Mouse (Mus musculus): ENCODE measurements around the gene Cdh23. TPM values are rescaled to one million over a fixed set of nuclear protein-coding genes. Genes with fewer than 3 reads are reported as not detected.

The Cdh23 gene
- polyA plus RNA-seq, 2 experiments, result 0.73 to 2.7 TPM

DNA sequence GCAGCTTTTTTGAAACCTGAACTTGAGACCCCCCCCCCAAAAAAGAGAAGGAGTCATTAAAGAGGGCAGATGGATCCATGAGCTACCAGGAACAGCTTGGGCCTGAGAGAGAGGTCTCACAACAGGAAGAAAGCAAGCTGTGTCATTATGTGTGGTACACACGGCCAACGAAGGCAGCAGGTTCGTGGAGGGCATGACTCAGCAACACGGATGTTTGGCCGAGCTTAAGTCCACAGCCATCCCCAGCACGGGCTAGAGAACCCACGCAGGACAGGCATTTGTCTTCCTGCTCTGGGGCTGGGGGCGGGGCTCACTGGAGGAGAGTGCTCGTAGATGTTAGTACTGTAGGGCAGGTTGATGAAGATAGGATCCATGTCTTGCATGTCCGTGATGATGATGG is 165.7 kb downstream of the Cdh23 start:
- no peak for ATAC-seq (ENCODE audit: low FRiP score, low read depth)
- 68% methylated on average over 10 of the region's 10 CpGs for WGBS

DNA sequence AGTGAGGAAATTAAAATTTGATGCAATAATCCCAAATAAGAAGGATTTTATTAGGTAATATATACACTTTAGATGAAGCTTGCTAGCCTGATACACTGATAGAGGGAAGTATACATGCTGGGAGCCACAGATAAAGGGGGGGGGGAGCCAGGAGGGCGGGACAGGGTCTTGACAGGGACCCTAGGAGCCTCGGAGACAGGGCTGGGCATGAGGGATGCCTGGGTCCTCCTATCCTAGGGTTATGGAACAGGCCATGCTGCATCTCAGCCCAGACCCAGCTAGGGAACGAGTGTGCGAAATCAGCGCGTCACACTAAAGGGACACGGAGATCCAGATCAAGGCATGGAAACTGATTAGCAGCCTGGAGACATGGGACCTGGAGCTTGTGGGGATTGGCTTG is 168.3 kb downstream of the Cdh23 start:
- Histone ChIP-seq H3K9ac (ENCODE audit: low read depth, low read length, severe bottlenecking) (no peak overlapping the region), H3K27me3 (ENCODE audit: control insufficient read depth, insufficient read depth, low read length) (no peaks in the 10 kb centered on the region), H3K4me2 (replicated peaks; ENCODE audit: low read depth, low read length, severe bottlenecking) (no peak overlapping the region), H3K27ac (replicated peaks; ENCODE audit: low read depth, low read length) (no peak overlapping the region), H3K4me3 (replicated peaks; ENCODE audit: low read length) (no peak overlapping the region), H3K4me1 (ENCODE audit: control insufficient read depth, insufficient read depth, low read length) (no peaks in the 10 kb centered on the region), H3K36me3 (ENCODE audit: control insufficient read depth, insufficient read depth, low read length) (no peaks in the 10 kb centered on the region), H3K9me3 (ENCODE audit: control insufficient read depth, low read length) (no peaks in the 10 kb centered on the region)
- DNase-seq (ENCODE audit: low spot score), result no peak
- no peak for TF ChIP-seq POLR2A (IDR thresholded peaks at IDR 0.05; ENCODE audit: borderline replicate concordance, extremely low read depth, insufficient read depth, insufficient read length)
- WGBS, result 84% methylated on average over 7 of the region's 7 CpGs
- ATAC-seq (ENCODE audit: low FRiP score, low read depth), result no peak

More for the DNA sequence above, 165.7 kb downstream of the Cdh23 start:
- Histone ChIP-seq H3K4me2 (replicated peaks; ENCODE audit: low read depth, low read length, severe bottlenecking) (no peak overlapping the region), H3K27me3 (ENCODE audit: control insufficient read depth, insufficient read depth, low read length) (no peaks in the 10 kb centered on the region), H3K4me1 (ENCODE audit: control insufficient read depth, insufficient read depth, low read length) (no peaks in the 10 kb centered on the region), H3K4me3 (replicated peaks; ENCODE audit: low read length) (no peak overlapping the region), H3K36me3 (ENCODE audit: control insufficient read depth, insufficient read depth, low read length) (no peaks in the 10 kb centered on the region), H3K9me3 (ENCODE audit: control insufficient read depth, low read length) (no peaks in the 10 kb centered on the region), H3K27ac (replicated peaks; ENCODE audit: low read depth, low read length) (no peak overlapping the region), H3K9ac (ENCODE audit: low read depth, low read length, severe bottlenecking) (no peak overlapping the region)
- no peak for TF ChIP-seq POLR2A (IDR thresholded peaks at IDR 0.05; ENCODE audit: borderline replicate concordance, extremely low read depth, insufficient read depth, insufficient read length)
- no peak for DNase-seq (ENCODE audit: low spot score)

DNA sequence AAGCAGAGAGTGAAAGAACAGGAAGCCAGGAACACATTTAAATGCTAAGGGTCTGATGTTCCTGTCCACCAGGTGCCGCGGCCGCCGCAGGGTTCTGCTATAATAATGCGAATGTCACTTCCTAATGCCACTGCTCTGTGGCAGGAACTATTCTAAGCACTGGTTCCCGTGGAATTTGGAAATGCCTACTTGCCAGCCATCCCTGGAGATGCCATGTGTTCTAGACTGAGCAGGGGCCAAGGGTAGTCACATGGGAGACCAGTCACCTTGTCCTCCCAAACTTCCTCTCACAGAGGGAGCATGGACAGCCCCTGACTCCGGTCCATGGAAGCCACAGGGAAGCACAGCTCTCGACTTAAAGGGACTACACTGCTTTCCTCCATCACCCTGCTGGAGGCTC is 171.2 kb downstream of the Cdh23 start:
- Histone ChIP-seq H3K36me3 (ENCODE audit: control insufficient read depth, insufficient read depth, low read length) (no peaks in the 10 kb centered on the region), H3K4me1 (ENCODE audit: control insufficient read depth, insufficient read depth, low read length) (no peaks in the 10 kb centered on the region), H3K27ac (replicated peaks; ENCODE audit: low read depth, low read length) (no peak overlapping the region), H3K4me3 (replicated peaks; ENCODE audit: low read length) (no peak overlapping the region), H3K27me3 (ENCODE audit: control insufficient read depth, insufficient read depth, low read length) (no peaks in the 10 kb centered on the region), H3K9ac (ENCODE audit: low read depth, low read length, severe bottlenecking) (no peak overlapping the region), H3K4me2 (replicated peaks; ENCODE audit: low read depth, low read length, severe bottlenecking) (no peak overlapping the region), H3K9me3 (ENCODE audit: control insufficient read depth, low read length) (no peaks in the 10 kb centered on the region)
- no peak for ATAC-seq (ENCODE audit: low FRiP score, low read depth)
- no peak for TF ChIP-seq POLR2A (IDR thresholded peaks at IDR 0.05; ENCODE audit: borderline replicate concordance, extremely low read depth, insufficient read depth, insufficient read length)
- WGBS, result 71% methylated on average over 8 of the region's 8 CpGs
- DNase-seq (ENCODE audit: low spot score), result no peak

DNA sequence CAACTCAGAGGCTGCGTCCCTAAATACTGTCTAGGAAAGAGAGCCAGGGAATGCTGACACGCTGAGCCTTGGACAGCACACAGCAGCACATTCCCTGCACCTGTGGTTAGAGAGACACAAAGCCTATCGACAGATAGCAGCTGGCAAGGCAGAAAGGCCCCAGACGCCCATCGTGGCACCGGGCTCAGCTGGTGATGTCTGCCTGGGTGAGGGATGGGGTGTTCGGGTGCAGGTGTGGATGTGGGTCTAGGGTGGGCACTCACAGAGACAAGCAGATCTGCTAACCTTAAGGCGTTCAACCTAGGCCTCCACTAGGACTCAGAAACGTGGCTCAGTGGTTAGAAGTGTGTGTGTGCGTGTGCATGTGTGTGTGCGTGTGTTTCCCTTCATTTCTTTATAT is 180.0 kb downstream of the Cdh23 start:
- no peak overlapping the region for H3K9ac ChIP-seq (ENCODE audit: low read depth, low read length, severe bottlenecking)
- H3K27ac ChIP-seq (replicated peaks; ENCODE audit: low read depth, low read length), result no peak overlapping the region
- H3K4me3 ChIP-seq (replicated peaks; ENCODE audit: low read length), result no peak overlapping the region
- DNase-seq (ENCODE audit: low spot score), result no peak
- no peaks in the 10 kb centered on the region for H3K4me1 ChIP-seq (ENCODE audit: control insufficient read depth, insufficient read depth, low read length)
- no peak for ATAC-seq (ENCODE audit: low FRiP score, low read depth)
- H3K4me2 ChIP-seq (replicated peaks; ENCODE audit: low read depth, low read length, severe bottlenecking), result no peak overlapping the region
- no peak for TF ChIP-seq POLR2A (IDR thresholded peaks at IDR 0.05; ENCODE audit: borderline replicate concordance, extremely low read depth, insufficient read depth, insufficient read length)
- H3K36me3 ChIP-seq (ENCODE audit: control insufficient read depth, insufficient read depth, low read length), result no peaks in the 10 kb centered on the region
- 82% methylated on average over 11 of the region's 11 CpGs for WGBS
- H3K9me3 ChIP-seq (ENCODE audit: control insufficient read depth, low read length), result no peaks in the 10 kb centered on the region
- H3K27me3 ChIP-seq (ENCODE audit: control insufficient read depth, insufficient read depth, low read length), result no peaks in the 10 kb centered on the region

DNA sequence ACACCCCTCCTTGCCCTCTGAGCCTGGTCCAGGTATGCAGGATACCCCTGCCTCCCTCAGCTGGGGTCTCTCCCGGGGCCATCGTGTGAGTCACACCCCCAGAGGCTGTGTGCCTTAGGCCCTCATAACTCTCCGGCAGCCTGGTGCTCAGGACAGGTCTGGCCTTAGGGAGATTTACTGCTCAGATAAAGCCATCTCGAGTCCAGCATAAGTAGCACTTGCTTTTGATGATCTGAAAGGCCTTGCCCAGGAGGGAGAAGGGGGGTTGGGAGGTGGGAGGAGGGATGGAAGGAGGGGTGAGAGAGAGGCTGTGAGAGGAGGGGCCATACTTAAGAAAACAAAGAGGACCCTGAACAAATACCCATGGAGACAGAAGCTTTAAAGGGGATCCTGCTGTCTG is 197.8 kb downstream of the Cdh23 start:
- ATAC-seq (ENCODE audit: low FRiP score, low read depth) (no peak), DNase-seq (ENCODE audit: low spot score) (no peak)
- H3K27ac ChIP-seq (replicated peaks; ENCODE audit: low read depth, low read length), result no peak overlapping the region
- no peak for TF ChIP-seq POLR2A (IDR thresholded peaks at IDR 0.05; ENCODE audit: borderline replicate concordance, extremely low read depth, insufficient read depth, insufficient read length)
- no peaks in the 10 kb centered on the region for H3K4me1 ChIP-seq (ENCODE audit: control insufficient read depth, insufficient read depth, low read length)
- no peak overlapping the region for H3K4me2 ChIP-seq (replicated peaks; ENCODE audit: low read depth, low read length, severe bottlenecking)
- H3K36me3 ChIP-seq (ENCODE audit: control insufficient read depth, insufficient read depth, low read length), result no peaks in the 10 kb centered on the region
- H3K9ac ChIP-seq (ENCODE audit: low read depth, low read length, severe bottlenecking), result no peak overlapping the region
- no peak overlapping the region for H3K4me3 ChIP-seq (replicated peaks; ENCODE audit: low read length)
- H3K27me3 ChIP-seq (ENCODE audit: control insufficient read depth, insufficient read depth, low read length), result no peaks in the 10 kb centered on the region
- WGBS, result 3% methylated on average over 4 of the region's 4 CpGs
- H3K9me3 ChIP-seq (ENCODE audit: control insufficient read depth, low read length), result no peaks in the 10 kb centered on the region

DNA sequence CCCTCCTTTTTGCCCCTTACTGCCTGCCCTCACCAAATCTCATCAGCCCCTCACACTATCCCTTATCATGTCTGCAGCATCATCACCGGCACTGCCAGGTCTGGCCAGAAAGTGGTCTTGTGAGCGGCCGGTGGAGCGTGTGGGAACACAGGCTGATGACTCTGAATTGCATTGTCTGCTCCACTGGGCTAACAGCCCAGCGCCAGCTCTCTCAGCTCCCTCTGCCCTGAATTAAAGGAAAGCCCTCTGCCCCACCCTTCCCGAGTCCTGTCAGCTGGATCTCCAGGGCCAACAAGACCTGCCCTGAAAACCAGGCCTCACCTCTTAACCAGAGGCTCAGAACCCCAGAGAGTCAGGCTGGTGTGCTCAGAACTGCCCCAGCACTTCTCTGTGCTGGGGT is 201.2 kb downstream of the Cdh23 start:
- no peaks in the 10 kb centered on the region for H3K27me3 ChIP-seq (ENCODE audit: control insufficient read depth, insufficient read depth, low read length)
- no peaks in the 10 kb centered on the region for H3K36me3 ChIP-seq (ENCODE audit: control insufficient read depth, insufficient read depth, low read length)
- H3K9ac ChIP-seq (ENCODE audit: low read depth, low read length, severe bottlenecking), result no peak overlapping the region
- TF ChIP-seq POLR2A (IDR thresholded peaks at IDR 0.05; ENCODE audit: borderline replicate concordance, extremely low read depth, insufficient read depth, insufficient read length), result no peak
- no peak overlapping the region for H3K4me3 ChIP-seq (replicated peaks; ENCODE audit: low read length)
- no peak overlapping the region for H3K4me2 ChIP-seq (replicated peaks; ENCODE audit: low read depth, low read length, severe bottlenecking)
- DNase-seq (ENCODE audit: low spot score), result no peak
- no peaks in the 10 kb centered on the region for H3K4me1 ChIP-seq (ENCODE audit: control insufficient read depth, insufficient read depth, low read length)
- ATAC-seq (ENCODE audit: low FRiP score, low read depth), result no peak
- no peak overlapping the region for H3K27ac ChIP-seq (replicated peaks; ENCODE audit: low read depth, low read length)
- WGBS, result 25% methylated on average over 5 of the region's 6 CpGs
- no peaks in the 10 kb centered on the region for H3K9me3 ChIP-seq (ENCODE audit: control insufficient read depth, low read length)

Measured in limb, embryonic 14.5 days (tissue).